Mouse (Mus musculus): ENCODE results near the gene N4bp2. TPM values are rescaled to one million over a fixed set of nuclear protein-coding genes. Genes with fewer than 3 reads are reported as not detected.

Gene N4bp2
- polyA plus RNA-seq, 1 experiment from 2014 or later, result 12.1 TPM

DNA sequence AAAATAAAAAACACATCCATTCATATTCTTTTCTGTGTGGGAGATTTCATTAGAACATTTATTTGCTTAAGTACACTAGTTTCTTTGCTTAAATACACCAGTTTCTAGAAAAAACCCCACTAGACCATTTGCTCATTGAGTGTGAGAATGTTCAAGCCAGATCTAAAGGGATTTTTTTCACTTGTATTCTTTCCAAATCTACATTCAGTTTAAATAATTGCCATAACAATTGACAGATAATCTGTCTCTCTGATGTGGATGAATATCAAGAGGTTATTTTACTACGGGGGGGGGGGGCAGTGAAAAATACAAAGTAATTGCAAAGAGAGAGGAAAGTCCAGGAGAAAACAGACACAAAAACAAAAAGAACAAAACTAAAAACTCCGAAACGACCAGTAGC, 635 bp upstream of the N4bp2 start:
- WGBS, result 1% methylated on average over 3 of the region's 3 CpGs
- TF ChIP-seq CTCF (IDR thresholded peaks at IDR 0.05; ENCODE audit: low read depth), result no peak
- no peaks in the 10 kb centered on the region for H3K9me3 ChIP-seq (ENCODE audit: control insufficient read depth)
- no peak for ATAC-seq
- H3K4me2 ChIP-seq (replicated peaks; ENCODE audit: low read depth), result peak overlapping the region; percentile 86
- H3K36me3 ChIP-seq (ENCODE audit: control insufficient read depth, insufficient read depth), result no peaks in the 10 kb centered on the region
- H3K9ac ChIP-seq (ENCODE audit: low read depth, low read length), result peak overlapping the region; percentile 99
- no peaks in the 10 kb centered on the region for H3K27me3 ChIP-seq (replicated peaks; ENCODE audit: control insufficient read depth, insufficient read depth, low read length)
- no peaks in the 10 kb centered on the region for H3K4me1 ChIP-seq (replicated peaks; ENCODE audit: control insufficient read depth, insufficient read depth, low read length)
- peak overlapping the region; percentile 89 for H3K4me3 ChIP-seq (ENCODE audit: low read depth, low read length)
- peak overlapping the region; percentile 100 for H3K27ac ChIP-seq (ENCODE audit: low read depth, low read length)

DNA sequence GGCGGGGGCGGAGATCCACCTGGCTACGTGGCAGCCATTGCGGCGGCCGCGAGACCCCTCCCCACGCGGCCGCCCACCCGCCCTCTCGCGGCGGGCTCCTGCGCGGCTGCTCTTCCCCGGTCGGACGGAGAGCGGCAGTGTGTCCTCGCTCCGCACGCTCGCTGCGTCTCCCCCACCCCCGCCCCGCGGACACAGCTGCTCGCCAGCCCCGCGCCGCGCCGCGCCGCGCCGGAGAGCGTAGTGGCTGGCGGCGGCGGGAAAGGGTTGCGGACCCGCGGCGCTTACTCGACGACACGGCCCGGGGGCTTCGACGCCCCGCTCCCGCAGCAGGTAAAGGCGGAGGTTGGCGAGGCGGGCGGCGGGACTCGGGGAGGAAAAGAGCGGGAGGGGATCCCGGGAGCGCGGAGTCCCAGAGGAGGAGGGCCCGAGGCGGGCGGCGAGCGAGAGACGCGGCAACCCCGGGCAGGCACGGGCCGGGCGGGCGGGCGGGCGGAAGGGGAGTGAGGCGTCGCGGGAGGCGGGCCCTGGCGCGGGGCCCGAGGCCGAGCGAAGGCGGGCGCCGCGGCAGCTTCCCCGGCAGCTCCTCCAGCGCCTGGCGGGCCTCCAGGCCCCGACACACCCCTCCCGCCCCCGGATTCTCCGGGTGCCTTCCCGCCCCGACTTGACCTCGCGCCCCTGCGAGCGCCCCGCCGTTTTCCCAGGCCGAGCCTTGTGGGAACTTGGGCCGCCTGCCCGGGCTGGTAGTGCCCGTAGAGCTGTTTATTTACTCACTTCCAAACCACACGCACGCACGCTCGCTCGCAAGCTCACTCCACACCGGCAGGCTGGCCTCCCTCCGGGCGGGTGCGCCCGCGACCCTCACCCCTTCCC, 830 bp downstream of the N4bp2 start:
- peak overlapping the region; percentile 99 for H3K9ac ChIP-seq (ENCODE audit: low read depth, low read length)
- peak overlapping the region; percentile 100 for H3K27ac ChIP-seq (ENCODE audit: low read depth, low read length)
- H3K9me3 ChIP-seq (ENCODE audit: control insufficient read depth), result no peaks in the 10 kb centered on the region
- peak overlapping the region; percentile 89 for H3K4me3 ChIP-seq (ENCODE audit: low read depth, low read length)
- peak overlapping the region; percentile 86 for H3K4me2 ChIP-seq (replicated peaks; ENCODE audit: low read depth)
- H3K4me1 ChIP-seq (replicated peaks; ENCODE audit: control insufficient read depth, insufficient read depth, low read length), result no peaks in the 10 kb centered on the region
- ATAC-seq, result peak; percentile 75
- no peaks in the 10 kb centered on the region for H3K36me3 ChIP-seq (ENCODE audit: control insufficient read depth, insufficient read depth)
- peak; percentile 80 for TF ChIP-seq CTCF (IDR thresholded peaks at IDR 0.05; ENCODE audit: low read depth)
- under 1% methylated on average over 72 of the region's 121 CpGs for WGBS
- H3K27me3 ChIP-seq (replicated peaks; ENCODE audit: control insufficient read depth, insufficient read depth, low read length), result no peaks in the 10 kb centered on the region

- peak overlapping the region; percentile 89 for H3K4me3 ChIP-seq (ENCODE audit: low read depth, low read length)
- TF ChIP-seq CTCF (IDR thresholded peaks at IDR 0.05; ENCODE audit: low read depth), result no peak
- H3K9ac ChIP-seq (ENCODE audit: low read depth, low read length), result peak overlapping the region; percentile 99
- H3K27me3 ChIP-seq (replicated peaks; ENCODE audit: control insufficient read depth, insufficient read depth, low read length), result no peaks in the 10 kb centered on the region
- peak overlapping the region; percentile 100 for H3K27ac ChIP-seq (ENCODE audit: low read depth, low read length)
- no peaks in the 10 kb centered on the region for H3K9me3 ChIP-seq (ENCODE audit: control insufficient read depth)
- ATAC-seq, result peak; percentile 78
- no peaks in the 10 kb centered on the region for H3K4me1 ChIP-seq (replicated peaks; ENCODE audit: control insufficient read depth, insufficient read depth, low read length)
- peak overlapping the region; percentile 86 for H3K4me2 ChIP-seq (replicated peaks; ENCODE audit: low read depth)
- H3K36me3 ChIP-seq (ENCODE audit: control insufficient read depth, insufficient read depth), result no peaks in the 10 kb centered on the region
- WGBS, result 2% methylated on average over 36 of the region's 36 CpGs
Observed at GRCm38 (mm10) chr5:65764786-65765634, 1.7 kb downstream of the N4bp2 start.

DNA sequence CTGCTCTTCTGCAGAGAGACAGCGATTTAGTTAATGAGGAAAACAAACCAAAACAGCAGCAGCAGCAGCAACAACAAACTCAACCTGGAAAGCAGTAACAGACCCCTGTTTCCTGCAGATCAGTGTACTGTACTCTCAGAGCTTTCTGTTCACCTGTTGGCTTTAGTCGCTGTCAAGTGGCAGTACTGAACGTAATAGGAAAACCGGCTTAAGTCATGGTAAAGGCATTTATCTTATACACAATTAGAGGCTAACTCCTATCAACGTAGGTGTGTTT, 2.3 kb downstream of the N4bp2 start:
- H3K4me2 ChIP-seq (replicated peaks; ENCODE audit: low read depth), result peak overlapping the region; percentile 86
- no peak for ATAC-seq
- WGBS, result 39% methylated on average over 5 of the region's 5 CpGs
- H3K27me3 ChIP-seq (replicated peaks; ENCODE audit: control insufficient read depth, insufficient read depth, low read length), result no peaks in the 10 kb centered on the region
- H3K4me3 ChIP-seq (ENCODE audit: low read depth, low read length), result peak overlapping the region; percentile 89
- no peak overlapping the region for H3K27ac ChIP-seq (ENCODE audit: low read depth, low read length)
- H3K36me3 ChIP-seq (ENCODE audit: control insufficient read depth, insufficient read depth), result no peaks in the 10 kb centered on the region
- TF ChIP-seq CTCF (IDR thresholded peaks at IDR 0.05; ENCODE audit: low read depth), result no peak
- no peak overlapping the region for H3K9ac ChIP-seq (ENCODE audit: low read depth, low read length)
- H3K4me1 ChIP-seq (replicated peaks; ENCODE audit: control insufficient read depth, insufficient read depth, low read length), result no peaks in the 10 kb centered on the region
- no peaks in the 10 kb centered on the region for H3K9me3 ChIP-seq (ENCODE audit: control insufficient read depth)

DNA sequence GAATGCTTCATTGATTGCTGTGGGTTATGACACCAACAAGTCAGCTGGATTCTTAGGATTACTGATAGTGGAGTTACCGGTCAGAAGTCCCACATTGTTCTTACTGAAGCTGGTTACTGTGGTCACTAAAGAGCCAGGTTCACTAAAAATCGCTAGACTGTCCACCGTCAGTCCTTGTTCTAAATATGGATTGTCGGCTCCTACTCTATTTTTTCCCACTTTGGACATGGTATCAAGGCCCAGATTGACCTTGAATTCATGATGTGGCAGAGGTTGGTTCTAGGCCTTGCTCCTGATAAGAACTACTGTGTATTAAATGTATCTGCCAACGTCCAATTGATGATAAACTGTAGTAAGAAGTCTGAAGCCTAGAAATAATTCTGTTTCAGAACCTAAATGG, 4.7 kb downstream of the N4bp2 start:
- Histone ChIP-seq H3K27ac (ENCODE audit: low read depth, low read length) (peak overlapping the region; percentile 50; the same call in 1 of the 2 replicates), H3K4me2 (replicated peaks; ENCODE audit: low read depth) (no peak overlapping the region), H3K4me1 (replicated peaks; ENCODE audit: control insufficient read depth, insufficient read depth, low read length) (no peaks in the 10 kb centered on the region), H3K4me3 (ENCODE audit: low read depth, low read length) (no peak overlapping the region), H3K9me3 (ENCODE audit: control insufficient read depth) (no peaks in the 10 kb centered on the region), H3K27me3 (replicated peaks; ENCODE audit: control insufficient read depth, insufficient read depth, low read length) (no peaks in the 10 kb centered on the region), H3K36me3 (ENCODE audit: control insufficient read depth, insufficient read depth) (peaks cover 7% of the 10 kb centered on the region; the same call in 1 of the 2 replicates), H3K9ac (ENCODE audit: low read depth, low read length) (no peak overlapping the region)
- no peak for ATAC-seq
- 54% methylated on average over 5 of the region's 5 CpGs for WGBS
- TF ChIP-seq CTCF (IDR thresholded peaks at IDR 0.05; ENCODE audit: low read depth), result no peak

DNA sequence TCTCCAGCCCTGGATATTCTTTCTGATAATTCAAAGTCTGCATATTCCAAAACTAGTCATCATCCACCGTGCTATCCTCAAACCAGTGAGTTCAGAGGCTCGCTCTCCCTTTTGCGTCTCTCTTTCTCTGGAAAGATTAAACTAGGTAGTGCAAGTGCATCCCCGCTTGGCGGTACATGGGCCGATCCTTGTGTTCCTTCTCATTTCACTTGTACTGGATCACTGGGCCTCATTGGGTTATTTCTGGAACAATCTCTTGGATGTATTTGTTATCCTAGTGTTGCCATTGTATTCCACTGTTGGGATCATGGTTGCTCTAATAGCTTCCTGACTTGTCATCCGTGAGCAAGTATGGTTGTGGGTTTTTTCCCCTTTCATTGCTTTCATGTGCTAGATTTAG, 6.7 kb downstream of the N4bp2 start:
- Histone ChIP-seq H3K4me3 (ENCODE audit: low read depth, low read length) (no peak overlapping the region), H3K4me2 (replicated peaks; ENCODE audit: low read depth) (no peak overlapping the region), H3K27ac (ENCODE audit: low read depth, low read length) (no peak overlapping the region), H3K27me3 (replicated peaks; ENCODE audit: control insufficient read depth, insufficient read depth, low read length) (no peaks in the 10 kb centered on the region), H3K9ac (ENCODE audit: low read depth, low read length) (no peak overlapping the region), H3K9me3 (ENCODE audit: control insufficient read depth) (no peaks in the 10 kb centered on the region), H3K36me3 (ENCODE audit: control insufficient read depth, insufficient read depth) (peaks cover 16% of the 10 kb centered on the region), H3K4me1 (replicated peaks; ENCODE audit: control insufficient read depth, insufficient read depth, low read length) (no peaks in the 10 kb centered on the region)
- TF ChIP-seq CTCF (IDR thresholded peaks at IDR 0.05; ENCODE audit: low read depth), result no peak
- ATAC-seq, result no peak
- 96% methylated on average over 7 of the region's 7 CpGs for WGBS
